Mouse (Mus musculus) intestine, postnatal 0 days (tissue): ENCODE measurements at regions not wholly inside any gene's neighbourhood (a gene's known extent, or its start where the extent isn't known, plus 50 kb on each side); places are given as distances from the start of the nearest gene placed in this dataset.

Experiments used
- ATAC-seq: fragments of 200-750 bp; cut with Nextera tagmentation; 2 replicates; pipeline ENCODE4 v1.8.0; 2017; ENCODE audit warnings: mild to moderate bottlenecking, moderate TSS enrichment, moderate library complexity
- H3K27ac ChIP-seq: fragments of 300-500 bp; sonication (generic); 2 replicates; pipeline ENCODE4 v1.5.1; 2014; ENCODE audit warnings: mild to moderate bottlenecking, low read depth, low read length, moderate library complexity
- H3K27me3 ChIP-seq: fragments of 300-500 bp; sonication (generic); replicated peaks from 2 replicates; pipeline ENCODE4 v1.6.1; 2014; ENCODE audit warnings: low read length, mixed read lengths; ENCODE audit not compliant: control insufficient read depth, insufficient read depth
- H3K36me3 ChIP-seq: fragments of 300-500 bp; sonication (generic); 2 replicates; pipeline ENCODE4 v1.6.1; 2014; ENCODE audit warnings: mild to moderate bottlenecking, moderate library complexity; ENCODE audit not compliant: control insufficient read depth, insufficient read depth
- H3K4me1 ChIP-seq: fragments of 300-500 bp; sonication (generic); replicated peaks from 2 replicates; pipeline ENCODE4 v1.6.1; 2014; ENCODE audit warnings: antibody characterized with exemption, low read length, mixed read lengths; ENCODE audit not compliant: control insufficient read depth, insufficient read depth
- H3K4me2 ChIP-seq: fragments of 300-500 bp; sonication (generic); replicated peaks from 2 replicates; pipeline ENCODE4 v1.6.1; 2014; ENCODE audit warnings: low read depth, mild to moderate bottlenecking, moderate library complexity
- H3K4me3 ChIP-seq: fragments of 300-500 bp; sonication (generic); 2 replicates; pipeline ENCODE4 v1.5.1; 2014; ENCODE audit warnings: low read depth, low read length
- H3K9ac ChIP-seq: fragments of 300-500 bp; sonication (generic); 2 replicates; pipeline ENCODE4 v1.6.1; 2014; ENCODE audit warnings: mild to moderate bottlenecking, low read depth, low read length
- H3K9me3 ChIP-seq: fragments of 300-500 bp; sonication (generic); 2 replicates; pipeline ENCODE4 v1.6.1; 2016; ENCODE audit warnings: mixed run types; ENCODE audit not compliant: control insufficient read depth
- CTCF ChIP-seq: sonication (generic); IDR thresholded peaks from 2 replicates; pipeline ENCODE4 v1.5.1; 2016; ENCODE audit warnings: low read depth, mild to moderate bottlenecking, control low read depth, antibody characterized with exemption, moderate library complexity
- WGBS: fragments of 180-500 bp; shearing (Covaris S2); extraction: QIAGEN DNeasy Blood & Tissue Kit; methylation state at CpG from one replicate; pipeline ENCODE4 v1.1.7; 2014; 5-methylcytosine and 5-hydroxymethylcytosine counted together

- H3K4me2 ChIP-seq = no peak overlapping the region
- no peak overlapping the region for H3K9ac ChIP-seq
- H3K4me1 ChIP-seq = no peaks in the 10 kb centered on the region
- TF ChIP-seq CTCF = no peak
- H3K27me3 ChIP-seq = no peaks in the 10 kb centered on the region
- no peak overlapping the region for H3K4me3 ChIP-seq
- no peaks in the 10 kb centered on the region for H3K9me3 ChIP-seq
- H3K27ac ChIP-seq = no peak overlapping the region
- no peaks in the 10 kb centered on the region for H3K36me3 ChIP-seq
- ATAC-seq = no peak
- WGBS = 50% methylated on average over 10 of the region's 10 CpGs
These were observed 123.0 kb upstream of the Ap5m1 start for GRCm38 (mm10) chr14:48942882-48943281.

- 86% methylated on average over 9 of the region's 9 CpGs for WGBS
These were observed 135.0 kb upstream of the Ap5m1 start for GRCm38 (mm10) chr14:48930886-48931285.

GRCm38 (mm10) chr14:48925870-48926269, 140.0 kb upstream of the Ap5m1 start:
- Histone ChIP-seq H3K4me1 (no peaks in the 10 kb centered on the region), H3K4me3 (no peak overlapping the region), H3K9ac (no peak overlapping the region), H3K4me2 (no peak overlapping the region), H3K36me3 (no peaks in the 10 kb centered on the region), H3K27me3 (no peaks in the 10 kb centered on the region), H3K9me3 (no peaks in the 10 kb centered on the region), H3K27ac (no peak overlapping the region)
- no peak for TF ChIP-seq CTCF
- 59% methylated on average over 1 of the region's 1 CpGs for WGBS
- ATAC-seq = no peak

More at GRCm38 (mm10) chr14:48930886-48931285, 135.0 kb upstream of the Ap5m1 start:
- Histone ChIP-seq H3K4me1 (no peaks in the 10 kb centered on the region), H3K9ac (no peak overlapping the region), H3K27me3 (no peaks in the 10 kb centered on the region), H3K27ac (no peak overlapping the region), H3K4me3 (no peak overlapping the region), H3K4me2 (no peak overlapping the region), H3K36me3 (no peaks in the 10 kb centered on the region), H3K9me3 (no peaks in the 10 kb centered on the region)
- ATAC-seq = no peak
- no peak for TF ChIP-seq CTCF

- Histone ChIP-seq H3K27ac (no peak overlapping the region), H3K4me2 (no peak overlapping the region), H3K9me3 (no peaks in the 10 kb centered on the region), H3K36me3 (no peaks in the 10 kb centered on the region), H3K4me1 (no peaks in the 10 kb centered on the region), H3K27me3 (no peaks in the 10 kb centered on the region), H3K9ac (no peak overlapping the region), H3K4me3 (no peak overlapping the region)
- no peak for TF ChIP-seq CTCF
- ATAC-seq = no peak
- 69% methylated on average over 13 of the region's 13 CpGs for WGBS
These were observed 156.5 kb upstream of the Ap5m1 start for GRCm38 (mm10) chr14:48909420-48909819.

- Histone ChIP-seq H3K27ac (no peak overlapping the region), H3K4me1 (no peaks in the 10 kb centered on the region), H3K27me3 (no peaks in the 10 kb centered on the region), H3K9me3 (no peaks in the 10 kb centered on the region), H3K4me2 (no peak overlapping the region), H3K4me3 (no peak overlapping the region), H3K9ac (no peak overlapping the region), H3K36me3 (no peaks in the 10 kb centered on the region)
- TF ChIP-seq CTCF = no peak
- 75% methylated on average over 14 of the region's 14 CpGs for WGBS
- no peak for ATAC-seq
These were observed 157.8 kb upstream of the Ap5m1 start for GRCm38 (mm10) chr14:48907991-48908698.

- Histone ChIP-seq H3K9ac (no peak overlapping the region), H3K9me3 (no peaks in the 10 kb centered on the region), H3K4me1 (no peaks in the 10 kb centered on the region), H3K27ac (no peak overlapping the region), H3K36me3 (no peaks in the 10 kb centered on the region), H3K27me3 (no peaks in the 10 kb centered on the region), H3K4me3 (no peak overlapping the region), H3K4me2 (no peak overlapping the region)
- no peak for TF ChIP-seq CTCF
- WGBS = 72% methylated on average over 6 of the region's 6 CpGs
- ATAC-seq = no peak
These were observed 158.4 kb upstream of the Ap5m1 start for GRCm38 (mm10) chr14:48907403-48907973.
